8 mouse cellular contexts compared by ENCODE assay signal in the genomic region with DNA sequence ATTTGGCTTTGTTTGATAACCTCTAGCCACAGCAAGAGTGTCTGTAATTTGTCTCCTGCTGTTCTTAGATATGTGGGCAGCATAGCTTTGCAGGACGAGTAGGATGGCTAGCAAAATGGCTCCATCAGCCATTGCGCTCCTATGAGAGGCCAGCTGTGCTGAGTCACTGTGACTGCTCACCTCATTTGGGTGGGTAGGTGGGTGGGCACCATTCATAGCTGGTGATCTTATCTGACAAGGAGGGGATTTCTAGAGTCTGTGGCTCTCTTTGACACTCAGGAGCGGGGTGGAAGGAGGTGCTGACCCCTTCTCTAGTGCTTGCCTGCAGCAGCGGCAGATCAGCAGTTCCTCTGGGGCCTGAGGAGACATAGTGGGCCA. TPM values are rescaled to one million over a fixed set of nuclear protein-coding genes. Genes with fewer than 3 reads are reported as not detected.
DNase-seq lines count a peak whose midpoint lies in the region; ATAC-seq and TF ChIP-seq lines count a peak whose summit lies in the region.

No protein-coding gene starts in this region.

- no peak for DNase-seq in heart, adult 2 months
- no peak for DNase-seq in heart, postnatal 14 days
- peak; percentile 22 for DNase-seq in thymus, postnatal 4 days
- no peak for DNase-seq in thymus, postnatal 10 days (ENCODE audit: low spot score in 2 of 2)
- DNase-seq in midbrain, embryonic 11.5 days (ENCODE audit: low spot score, missing footprints), result peak; percentile 86
- DNase-seq in adrenal gland, adult 2 months, result no peak

- peaks cover 3% of the 10 kb centered on the region for H3K4me1 ChIP-seq in heart, adult 2 months (ENCODE audit: control insufficient read depth, insufficient read depth, low read length)
- H3K4me1 ChIP-seq in hindbrain, embryonic 12.5 days, result peaks cover 33% of the 10 kb centered on the region
- H3K4me1 ChIP-seq in midbrain, embryonic 11.5 days (ENCODE audit: control insufficient read depth, insufficient read depth, low read length), result peaks cover 22% of the 10 kb centered on the region

- intact Hi-C loops in heart, adult 2 months (cut with DNase I), result no loop called here
- intact Hi-C loops in heart, postnatal 14 days (cut with DNase I), result no loop called here

- no peaks in the 10 kb centered on the region for H3K9me3 ChIP-seq in hindbrain, embryonic 12.5 days (replicated peaks)
- H3K9me3 ChIP-seq in midbrain, embryonic 11.5 days (ENCODE audit: control insufficient read depth, low read length), result no peaks in the 10 kb centered on the region

- H3K27me3 ChIP-seq in heart, adult 2 months (ENCODE audit: control insufficient read depth, insufficient read depth, low read length), result no peaks in the 10 kb centered on the region
- H3K27me3 ChIP-seq in hindbrain, embryonic 12.5 days, result peaks cover 10% of the 10 kb centered on the region; the same call in 1 of the 2 replicates
- H3K27me3 ChIP-seq in midbrain, embryonic 11.5 days (ENCODE audit: control insufficient read depth, insufficient read depth, low read length), result no peaks in the 10 kb centered on the region

- H3K36me3 ChIP-seq in heart, adult 2 months (ENCODE audit: control insufficient read depth, insufficient read depth, low read length), result no peaks in the 10 kb centered on the region
- peaks cover 24% of the 10 kb centered on the region for H3K36me3 ChIP-seq in hindbrain, embryonic 12.5 days
- peaks cover 8% of the 10 kb centered on the region for H3K36me3 ChIP-seq in midbrain, embryonic 11.5 days (ENCODE audit: control insufficient read depth, insufficient read depth, low read length)

- WGBS in heart, adult 2 months, result 12% methylated on average over 4 of the region's 4 CpGs
- WGBS in hindbrain, embryonic 12.5 days, result 31% methylated on average over 4 of the region's 4 CpGs
- WGBS in midbrain, embryonic 11.5 days, result 36% methylated on average over 4 of the region's 4 CpGs

- H3K9ac ChIP-seq in heart, adult 2 months (ENCODE audit: low read depth, low read length), result peak overlapping the region; percentile 84
- peak overlapping the region; percentile 88 for H3K9ac ChIP-seq in hindbrain, embryonic 12.5 days
- H3K9ac ChIP-seq in midbrain, embryonic 11.5 days (ENCODE audit: low read length), result peak overlapping the region; percentile 81

- no peak for TF ChIP-seq EP300 in heart, adult 2 months (IDR thresholded peaks at IDR 0.05; ENCODE audit: insufficient read depth, low read depth, low read length)

- peak overlapping the region; percentile 93 for H3K4me2 ChIP-seq in hindbrain, embryonic 12.5 days (replicated peaks)
- peak overlapping the region; percentile 94 for H3K4me2 ChIP-seq in midbrain, embryonic 11.5 days

- H3K4me3 ChIP-seq in heart, adult 2 months, result peak overlapping the region; percentile 66
- H3K4me3 ChIP-seq in hindbrain, embryonic 12.5 days, result peak overlapping the region; percentile 88
- H3K4me3 ChIP-seq in midbrain, embryonic 11.5 days (ENCODE audit: low read depth, low read length), result peak overlapping the region; percentile 73

- no peak for TF ChIP-seq CTCF in heart, adult 2 months (IDR thresholded peaks at IDR 0.05)

- H3K79me2 ChIP-seq in heart, adult 2 months (replicated peaks; ENCODE audit: control insufficient read depth, insufficient read depth, low read length), result no peaks in the 10 kb centered on the region

- no peak for TF ChIP-seq POLR2A in heart, adult 2 months (IDR thresholded peaks at IDR 0.05; ENCODE audit: insufficient read depth, low read depth, low read length)

- peak overlapping the region; percentile 75 for H3K27ac ChIP-seq in heart, adult 2 months
- peak overlapping the region; percentile 82 for H3K27ac ChIP-seq in hindbrain, embryonic 12.5 days
- H3K27ac ChIP-seq in midbrain, embryonic 11.5 days (ENCODE audit: low read depth, low read length), result no peak overlapping the region

- ATAC-seq in hindbrain, embryonic 12.5 days (ENCODE audit: low FRiP score), result no peak
- peak; percentile 8; the same call in 1 of the 2 replicates for ATAC-seq in midbrain, embryonic 11.5 days (ENCODE audit: low FRiP score)
- ATAC-seq in megakaryocyte progenitor cell, adult 5-6 weeks (replicated peaks; ENCODE audit: poor library complexity), result no peak

RNA-seq across cellular contexts. Expression of a gene that starts 0.6 kb away (rescaled TPM):
- 1 to 10 TPM; 7.5 to 9.0 TPM for total RNA-seq in heart, adult 2 months (2021)
- polyA plus RNA-seq in heart, adult 2 months (2012; rRNA removed), result 9.9 and 12.3 TPM in 2 replicates
- total RNA-seq in heart, postnatal 14 days (2021), result 10 to 100 TPM; 12.4 to 14.3 TPM
- 22.3 and 23.1 TPM in 2 replicates for polyA plus RNA-seq in hindbrain, embryonic 12.5 days (2016; fragmentation: Nextera tagmentation; extraction: Ambion mirVana)
- 7.2 and 9.6 TPM in 2 replicates for polyA plus RNA-seq in midbrain, embryonic 11.5 days (2014; fragmentation: Nextera tagmentation; extraction: Ambion mirVana)
- 10 to 100 TPM; 37.9 to 49.7 TPM for total RNA-seq in adrenal gland, adult 2 months (2021)
- 60.0 and 76.6 TPM in 2 replicates for polyA plus RNA-seq in adrenal gland, adult 2 months (2012; rRNA removed)
- total RNA-seq in megakaryocyte progenitor cell, adult 5-6 weeks (2015), result 4.7 and 5.9 TPM in 2 replicates
- total RNA-seq in megakaryocyte progenitor cell, adult 5-6 weeks (2017), result 12.4 and 35.1 TPM in 2 replicates

RNA-seq across cellular contexts. Expression of a gene that starts 9.9 kb away (rescaled TPM):
- 10 to 100 TPM; 52.5 to 55.8 TPM for total RNA-seq in heart, adult 2 months (2021)
- 43.3 and 57.2 TPM in 2 replicates for polyA plus RNA-seq in heart, adult 2 months (2012; rRNA removed)
- 10 to 100 TPM; 44.0 to 45.7 TPM for total RNA-seq in heart, postnatal 14 days (2021)
- 108 and 110 TPM in 2 replicates for polyA plus RNA-seq in hindbrain, embryonic 12.5 days (2016; fragmentation: Nextera tagmentation; extraction: Ambion mirVana)
- 143 and 147 TPM in 2 replicates for polyA plus RNA-seq in midbrain, embryonic 11.5 days (2014; fragmentation: Nextera tagmentation; extraction: Ambion mirVana)
- 10 to 100 TPM; 72.0 TPM for total RNA-seq in adrenal gland, adult 2 months (2021)
- 66.9 and 82.4 TPM in 2 replicates for polyA plus RNA-seq in adrenal gland, adult 2 months (2012; rRNA removed)
- total RNA-seq in megakaryocyte progenitor cell, adult 5-6 weeks (2015), result 45.4 and 46.0 TPM in 2 replicates
- total RNA-seq in megakaryocyte progenitor cell, adult 5-6 weeks (2017), result 113 and 115 TPM in 2 replicates

RNA-seq across cellular contexts. Expression of a gene that starts 30.6 kb away (rescaled TPM):
- total RNA-seq in heart, adult 2 months (2021), result not detected
- 0.06 TPM in 1 of 2 replicates, not detected in the other for polyA plus RNA-seq in heart, adult 2 months (2012; rRNA removed)
- total RNA-seq in heart, postnatal 14 days (2021), result not detected
- polyA plus RNA-seq in hindbrain, embryonic 12.5 days (2016; fragmentation: Nextera tagmentation; extraction: Ambion mirVana), result not detected in 2 replicates
- not detected in 2 replicates for polyA plus RNA-seq in midbrain, embryonic 11.5 days (2014; fragmentation: Nextera tagmentation; extraction: Ambion mirVana)
- total RNA-seq in adrenal gland, adult 2 months (2021), result not detected
- not detected in 2 replicates for polyA plus RNA-seq in adrenal gland, adult 2 months (2012; rRNA removed)
- total RNA-seq in megakaryocyte progenitor cell, adult 5-6 weeks (2015), result not detected in 2 replicates
- total RNA-seq in megakaryocyte progenitor cell, adult 5-6 weeks (2017), result not detected in 2 replicates

RNA-seq across cellular contexts. Expression of a gene that starts 37.0 kb away (rescaled TPM):
- total RNA-seq in heart, adult 2 months (2021), result 10 to 100 TPM; 58.7 to 61.8 TPM
- polyA plus RNA-seq in heart, adult 2 months (2012; rRNA removed), result 60.2 and 61.0 TPM in 2 replicates
- 10 to 100 TPM; 59.2 to 60.7 TPM for total RNA-seq in heart, postnatal 14 days (2021)
- polyA plus RNA-seq in hindbrain, embryonic 12.5 days (2016; fragmentation: Nextera tagmentation; extraction: Ambion mirVana), result 78.4 and 83.2 TPM in 2 replicates
- 56.8 and 60.2 TPM in 2 replicates for polyA plus RNA-seq in midbrain, embryonic 11.5 days (2014; fragmentation: Nextera tagmentation; extraction: Ambion mirVana)
- 10 to 100 TPM; 14.2 to 25.0 TPM for total RNA-seq in adrenal gland, adult 2 months (2021)
- 53.1 and 71.3 TPM in 2 replicates for polyA plus RNA-seq in adrenal gland, adult 2 months (2012; rRNA removed)
- total RNA-seq in megakaryocyte progenitor cell, adult 5-6 weeks (2015), result not detected in 2 replicates
- 0.08 TPM in 1 of 2 replicates, not detected in the other for total RNA-seq in megakaryocyte progenitor cell, adult 5-6 weeks (2017)

RNA-seq across cellular contexts. Expression of a gene that starts 46.4 kb away (rescaled TPM):
- 10 to 100 TPM; 80.8 to 93.5 TPM for total RNA-seq in heart, adult 2 months (2021)
- 138 and 163 TPM in 2 replicates for polyA plus RNA-seq in heart, adult 2 months (2012; rRNA removed)
- 10 to 100 TPM; 70.2 to 72.5 TPM for total RNA-seq in heart, postnatal 14 days (2021)
- 0.32 and 0.42 TPM in 2 replicates for polyA plus RNA-seq in hindbrain, embryonic 12.5 days (2016; fragmentation: Nextera tagmentation; extraction: Ambion mirVana)
- polyA plus RNA-seq in midbrain, embryonic 11.5 days (2014; fragmentation: Nextera tagmentation; extraction: Ambion mirVana), result 0.25 TPM in 2 replicates
- not detected for total RNA-seq in adrenal gland, adult 2 months (2021)
- polyA plus RNA-seq in adrenal gland, adult 2 months (2012; rRNA removed), result 0.30 and 0.76 TPM in 2 replicates
- total RNA-seq in megakaryocyte progenitor cell, adult 5-6 weeks (2015), result not detected in 2 replicates
- total RNA-seq in megakaryocyte progenitor cell, adult 5-6 weeks (2017), result not detected in 2 replicates

Comparison
In these comparisons a context has a peak if more than half of its experiments do, and no peak if none do; other contexts are left out.
1. DNase-seq: peak in thymus, postnatal 4 days (single experiment) and midbrain, embryonic 11.5 days (single experiment); none in heart, adult 2 months (0 of 2), heart, postnatal 14 days (0 of 2), thymus, postnatal 10 days (0 of 2) and adrenal gland, adult 2 months (single experiment).
2. Peak in every context shown above with its lines, with median percentiles within 50 percentile points of each other: H3K4me3 ChIP-seq and H3K9ac ChIP-seq.